Mouse (Mus musculus) cerebellum, adult 11-12 months (tissue): Measurements from ENCODE around the gene Pdik1l.

ENCODE experiments used
- DNase-seq: peaks from one replicate; pipeline ENCODE4 v3.0.0; 2022

The Pdik1l gene

DNA sequence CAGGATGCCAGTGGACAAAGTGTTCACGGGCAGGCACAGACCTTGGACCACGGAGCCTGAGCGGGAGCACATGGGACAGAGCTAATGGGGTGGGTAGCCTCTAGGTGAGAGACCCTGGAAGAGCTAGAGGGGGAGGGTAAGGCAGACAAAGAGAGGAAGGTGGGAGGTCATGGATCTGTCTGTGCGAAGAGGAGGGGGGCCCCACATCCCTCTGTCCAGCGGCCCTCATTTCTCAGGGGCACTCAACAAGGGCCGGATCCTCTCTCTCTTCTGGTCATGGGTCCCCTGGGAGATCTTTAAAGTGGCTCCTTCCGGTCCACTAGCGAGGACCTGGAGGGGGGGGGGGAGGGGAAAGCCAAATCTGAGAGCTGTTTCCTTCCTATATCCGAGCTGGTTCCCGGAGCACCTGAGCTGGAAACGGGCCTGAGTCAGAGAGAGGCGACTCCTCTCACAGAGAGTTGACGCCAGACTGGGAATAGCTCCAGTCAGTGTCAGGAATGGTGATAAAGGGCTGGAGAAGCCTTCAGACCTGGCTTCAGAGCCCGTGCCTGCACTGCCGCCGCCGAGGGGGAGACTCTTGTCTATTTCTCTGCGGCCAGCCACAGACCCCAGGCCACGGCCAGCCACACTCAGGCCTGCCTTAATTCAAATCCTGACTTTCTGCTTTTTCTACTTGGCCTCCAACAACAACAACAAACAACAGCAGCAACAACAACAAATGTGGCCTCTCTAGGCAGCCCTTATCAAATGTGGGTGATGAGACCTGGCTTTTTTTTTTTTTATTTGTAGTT is 31.1 kb downstream of the Pdik1l start:
- DNase-seq: no peak

DNA sequence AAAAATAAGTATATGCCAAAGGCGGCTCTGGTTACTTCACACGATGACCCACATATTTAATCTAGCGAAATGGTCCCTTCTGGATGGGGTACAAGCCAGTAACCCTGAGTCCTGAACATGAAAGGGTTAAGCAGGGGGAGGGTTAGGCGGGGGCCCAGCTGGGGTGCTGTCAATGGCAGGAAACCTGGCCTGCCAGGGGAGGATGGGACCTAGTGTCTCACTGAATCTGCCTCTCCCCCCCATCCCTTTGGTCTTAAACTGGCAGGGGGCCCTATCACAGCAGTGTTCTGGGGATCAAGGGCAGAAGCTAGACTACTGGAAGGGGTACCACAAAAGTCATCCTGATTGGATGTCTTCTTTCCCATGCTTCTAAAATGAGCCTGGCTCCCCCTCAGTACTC is 31.8 kb downstream of the Pdik1l start:
- DNase-seq: no peak

DNA sequence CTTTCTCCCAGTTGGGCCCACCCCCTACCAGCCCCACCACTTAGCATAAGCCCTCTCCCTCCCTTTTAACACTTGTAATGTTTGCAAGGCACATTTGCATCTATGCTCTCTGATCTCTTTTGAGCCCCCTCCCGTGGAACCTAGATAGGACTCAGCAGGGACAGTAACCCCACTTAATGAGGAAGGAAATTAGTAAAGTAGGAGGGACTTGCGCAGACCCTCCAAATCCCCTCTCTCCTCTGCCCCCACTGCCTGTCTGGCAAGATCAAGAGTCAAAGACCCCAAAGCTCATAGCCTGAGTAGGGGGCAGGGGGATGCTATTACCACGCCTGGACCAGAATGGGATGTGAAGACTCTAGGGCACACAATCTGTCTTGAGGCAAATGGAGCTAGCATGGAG is 32.9 kb downstream of the Pdik1l start:
- DNase-seq: no peak

DNA sequence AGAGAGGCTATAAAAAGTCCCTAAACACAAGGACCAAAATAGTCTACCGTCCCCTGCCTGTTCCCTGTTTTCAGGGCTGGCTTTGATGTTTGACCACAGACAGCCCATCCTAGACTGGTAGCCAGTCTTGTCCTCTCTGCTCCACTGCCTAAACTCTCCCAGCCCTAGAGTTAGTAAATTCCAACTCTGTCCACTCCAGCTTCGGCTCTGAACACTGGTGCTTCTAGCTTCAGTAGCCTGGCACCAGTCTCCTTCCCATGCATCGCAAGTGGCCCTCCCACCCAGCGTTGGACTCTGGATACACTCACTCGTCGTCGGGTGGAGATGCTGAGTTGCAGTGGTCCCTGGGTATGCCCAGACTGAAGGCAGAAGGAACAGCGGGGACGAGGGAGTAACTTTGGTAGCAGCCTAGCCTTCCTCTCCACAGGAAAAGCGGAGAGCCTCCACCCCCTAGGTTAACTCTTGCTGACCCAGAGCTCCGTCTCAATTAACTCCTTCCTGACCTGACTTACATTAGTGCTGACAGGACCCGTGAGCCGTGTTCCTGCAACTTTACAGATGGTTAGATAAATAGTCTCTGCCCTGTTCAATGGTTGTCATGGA is 33.9 kb downstream of the Pdik1l start, which contains the start of gene Grrp1:
TSS of gene Grrp1 (minus strand) at position 385 of the 603 bp plus-strand sequence.
- DNase-seq: no peak

DNA sequence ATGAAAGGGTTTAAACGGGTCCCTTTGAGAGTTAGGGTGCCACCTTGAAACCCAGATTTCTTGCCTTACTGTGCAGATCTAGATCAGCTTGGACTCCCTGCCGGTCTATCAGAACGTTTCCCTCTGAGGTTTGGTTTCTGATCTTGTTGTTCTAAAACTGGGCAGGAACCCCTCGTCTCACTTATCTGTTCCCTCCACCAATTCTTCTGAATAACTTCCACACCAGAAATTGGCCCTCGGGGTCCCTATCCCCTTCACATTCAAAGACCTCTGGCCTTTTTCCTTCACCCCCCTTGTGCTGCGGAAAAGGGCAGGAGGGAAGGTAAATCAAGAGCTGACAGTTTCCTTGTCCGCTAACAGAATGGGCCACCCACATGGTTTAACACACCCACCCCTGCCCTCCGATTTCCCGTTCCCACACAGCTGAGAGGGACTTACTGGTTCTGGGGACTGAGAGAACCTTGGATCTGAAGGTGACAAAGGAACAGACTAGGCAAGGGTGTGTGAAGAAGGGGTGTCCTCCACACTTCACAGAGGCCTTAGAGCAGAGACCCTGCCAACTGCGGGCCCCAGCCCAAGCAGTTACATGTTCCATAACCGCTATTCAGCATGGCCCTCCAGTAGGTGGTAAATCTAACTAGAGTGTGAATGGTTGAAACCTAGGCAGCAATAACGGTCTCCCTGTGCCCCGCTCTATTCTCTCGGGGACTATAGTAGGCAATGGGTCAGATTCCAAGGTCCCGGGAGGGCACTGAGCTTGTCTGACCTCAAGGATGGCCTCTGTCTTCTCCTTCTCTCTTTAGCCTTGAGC is 34.6 kb downstream of the Pdik1l start:
- DNase-seq: no peak

DNA sequence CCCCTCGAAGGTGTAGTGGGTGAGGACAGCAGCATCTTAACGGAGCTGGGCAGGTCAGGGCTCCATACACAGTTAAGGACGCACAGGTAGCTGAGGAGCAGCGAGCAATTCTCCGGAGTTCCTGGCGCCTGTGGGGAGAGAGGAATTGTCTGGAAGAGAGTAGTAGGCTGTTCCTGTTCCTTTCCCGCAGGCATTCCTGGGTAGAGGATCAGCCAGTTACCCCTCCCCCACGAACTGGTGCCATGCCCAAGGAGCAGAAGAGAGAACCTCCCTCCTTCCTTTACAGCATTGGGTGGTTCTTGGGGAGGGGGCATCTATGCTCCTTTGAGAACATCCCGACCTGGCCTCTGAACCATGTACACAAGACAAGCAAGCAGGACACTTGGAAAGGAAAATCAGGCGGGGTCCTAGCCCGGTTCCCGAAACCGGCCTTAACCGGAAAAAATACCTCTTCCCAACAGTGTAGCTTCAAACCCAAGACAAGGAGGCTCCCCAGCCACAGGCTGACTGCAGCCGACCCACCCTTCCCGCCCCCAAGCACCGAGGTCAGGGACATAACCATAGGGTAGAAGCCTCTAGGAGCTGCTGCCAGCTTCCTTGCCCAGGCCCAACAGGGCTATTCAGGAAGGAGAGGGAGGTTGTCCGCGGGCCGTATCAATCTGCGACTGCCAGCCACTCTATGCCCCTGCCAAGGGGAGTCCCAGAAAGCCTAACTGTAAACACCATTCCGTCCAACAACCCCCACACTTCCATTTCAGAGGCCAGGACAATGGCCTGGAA is 35.4 kb downstream of the Pdik1l start:
- no peak for DNase-seq

DNA sequence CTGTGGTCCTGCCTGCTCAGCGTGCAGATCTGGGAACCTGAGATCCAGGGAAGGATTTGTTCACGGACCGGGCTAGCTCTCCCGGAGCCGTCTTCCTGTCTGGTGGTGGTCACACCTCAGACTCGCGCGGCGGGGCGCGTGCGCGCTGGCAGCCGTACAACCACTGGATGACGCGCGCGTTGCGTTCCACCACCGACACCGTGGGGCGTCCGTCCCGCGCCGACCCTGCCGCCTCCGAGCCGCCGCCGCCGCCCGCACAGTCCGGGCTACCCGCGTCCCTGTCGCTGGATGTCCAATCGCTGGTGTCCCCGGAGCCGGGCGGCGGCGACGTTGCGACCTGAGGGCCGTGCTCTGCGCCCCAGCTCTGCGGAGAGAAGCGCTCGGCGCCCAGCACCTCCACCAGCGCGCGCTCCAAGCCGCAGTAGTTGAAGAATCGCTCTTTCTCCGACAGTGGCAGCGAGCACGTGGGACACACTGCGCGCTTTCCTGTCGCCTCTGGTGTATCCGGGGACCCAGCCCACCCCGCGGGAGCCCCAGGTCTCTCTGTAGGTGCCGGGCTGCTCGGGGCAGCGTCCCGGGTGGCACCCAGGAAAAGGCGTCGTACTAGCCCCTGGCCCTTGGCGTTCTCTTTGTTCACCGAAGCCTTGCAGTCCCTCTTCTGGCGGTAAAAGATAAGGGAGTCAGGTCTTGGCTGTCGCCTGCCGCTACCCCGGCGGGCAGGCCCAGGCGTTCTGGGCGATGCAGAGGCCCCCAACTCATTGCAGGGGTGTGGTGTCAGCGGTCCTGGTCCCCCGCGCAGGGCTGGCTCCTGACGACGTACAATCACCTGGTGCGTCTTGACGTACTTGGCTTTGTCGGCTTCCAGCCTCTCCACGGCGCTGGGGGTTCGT is 36.2 kb downstream of the Pdik1l start:
- DNase-seq: no peak

DNA sequence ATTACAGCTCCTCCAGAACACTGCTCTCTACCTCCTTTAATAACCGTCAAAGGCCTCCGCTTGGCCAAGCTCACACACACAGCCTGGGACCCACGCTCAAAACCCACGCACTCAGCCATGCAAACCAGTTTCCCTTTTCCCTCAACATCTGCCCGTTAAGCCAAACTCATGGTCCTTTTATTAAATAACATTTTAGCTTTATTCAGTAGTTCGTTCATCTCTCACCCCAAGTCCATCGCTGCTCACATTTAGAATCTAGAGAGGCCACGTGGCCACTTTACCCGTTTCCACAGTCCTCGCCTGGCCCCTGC is 36.8 kb downstream of the Pdik1l start:
- DNase-seq: no peak

DNA sequence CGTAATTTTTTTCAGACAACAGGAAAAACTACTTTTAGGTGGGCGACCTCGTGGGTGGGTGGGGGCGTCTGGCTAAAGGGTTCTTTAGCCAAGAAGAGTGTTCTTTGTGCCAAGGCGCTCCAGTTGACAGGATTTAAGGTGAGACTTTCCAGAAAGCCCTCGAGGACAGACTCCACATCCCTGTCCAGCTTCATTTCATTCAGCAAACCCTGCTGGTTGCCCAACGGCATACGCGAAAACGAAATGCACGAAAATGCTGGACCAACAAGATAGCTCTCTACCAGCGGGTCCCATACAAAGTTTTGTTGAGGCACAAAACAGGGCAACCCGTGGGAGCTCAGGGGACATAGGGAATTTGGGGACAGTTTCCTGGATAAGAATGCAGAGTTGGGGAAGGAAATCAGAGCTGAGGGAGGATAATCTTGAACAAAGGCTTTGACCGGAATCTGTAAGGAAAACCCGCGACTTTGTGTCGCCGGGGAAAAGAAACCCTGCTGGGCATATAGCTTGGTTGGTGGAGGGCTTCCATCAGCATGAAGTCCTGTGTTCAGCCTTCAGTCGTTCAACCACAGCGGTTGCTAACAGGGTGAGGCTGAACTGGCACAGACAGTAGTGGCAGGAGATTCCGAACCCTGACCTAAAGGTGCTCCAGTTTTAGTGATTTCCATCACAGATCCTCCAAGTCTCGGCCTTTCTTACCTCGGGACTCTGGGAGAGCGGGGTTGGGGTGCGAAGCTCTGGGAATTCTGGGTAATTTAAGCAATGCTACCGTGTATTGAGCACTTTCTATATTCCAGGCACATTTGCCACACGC is 37.4 kb downstream of the Pdik1l start:
- DNase-seq: no peak

DNA sequence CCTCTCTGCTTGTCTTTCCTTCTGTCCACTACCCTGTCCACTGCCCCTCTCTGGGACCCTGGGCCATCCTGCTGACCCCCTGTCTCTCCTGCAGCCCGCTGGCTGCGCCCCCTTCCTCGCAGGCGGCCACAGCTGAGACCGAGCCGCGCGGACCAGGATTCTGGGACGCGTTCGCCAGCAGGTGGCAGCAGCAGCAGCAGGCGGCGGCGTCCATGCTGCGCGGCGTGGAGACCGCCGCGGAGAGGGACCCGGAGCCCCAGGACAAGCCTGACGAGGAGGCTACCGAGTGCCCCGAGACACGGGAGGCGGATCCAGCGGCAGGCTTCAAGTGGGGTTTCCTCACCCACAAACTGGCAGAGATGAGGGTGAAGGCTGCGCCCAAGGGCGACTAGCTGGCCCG is 38.0 kb downstream of the Pdik1l start:
- DNase-seq: no peak

DNA sequence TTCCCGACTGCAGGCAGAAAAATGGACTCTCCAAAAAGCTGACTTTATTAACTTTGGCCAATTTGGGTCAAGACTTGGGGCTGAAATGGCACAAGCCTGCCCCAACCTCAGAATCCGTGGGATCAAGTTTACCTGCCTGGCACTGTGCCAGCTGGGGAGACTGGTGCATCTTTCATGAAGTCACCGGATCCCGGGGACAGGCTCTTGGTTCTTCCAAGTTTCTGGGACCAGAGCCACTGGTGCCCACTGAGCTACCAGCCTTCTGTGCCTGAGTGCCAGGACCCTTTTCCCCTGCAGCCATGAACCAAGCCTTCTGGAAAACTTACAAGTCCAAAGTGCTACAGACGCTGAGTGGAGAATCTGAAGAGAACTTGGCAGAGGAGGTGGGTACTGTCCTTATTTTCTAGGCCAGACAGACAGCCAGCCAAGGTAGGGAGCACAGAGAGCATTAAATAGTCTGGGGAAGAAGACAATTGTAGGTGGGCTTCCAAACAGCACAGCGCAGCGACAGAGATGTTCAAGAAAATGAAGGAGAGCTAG is 40.9 kb downstream of the Pdik1l start, which contains the start of gene Gm30191:
TSS of gene Gm30191 (plus strand) at position 217 of the 540 bp plus-strand sequence.
- DNase-seq: no peak

DNA sequence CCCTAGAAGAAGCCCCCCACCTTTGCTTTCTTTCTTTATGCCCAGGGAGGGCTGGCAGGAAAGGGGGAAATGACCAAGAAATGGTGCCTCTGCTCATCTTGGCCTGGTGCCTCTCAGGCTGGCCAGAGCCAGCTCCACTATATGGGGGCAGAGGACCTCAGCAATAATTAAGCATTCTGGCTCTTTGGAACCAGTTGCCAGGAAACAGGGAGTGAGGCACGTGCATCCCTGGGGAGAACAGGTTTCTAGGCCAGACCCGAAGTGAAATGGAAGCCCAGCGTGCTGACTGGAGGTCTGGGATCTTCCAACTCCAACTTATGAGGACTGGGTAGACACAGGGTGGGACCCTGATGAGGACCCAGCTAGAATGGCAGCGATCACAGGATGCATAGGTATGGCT is 41.4 kb downstream of the Pdik1l start:
- DNase-seq: no peak

DNA sequence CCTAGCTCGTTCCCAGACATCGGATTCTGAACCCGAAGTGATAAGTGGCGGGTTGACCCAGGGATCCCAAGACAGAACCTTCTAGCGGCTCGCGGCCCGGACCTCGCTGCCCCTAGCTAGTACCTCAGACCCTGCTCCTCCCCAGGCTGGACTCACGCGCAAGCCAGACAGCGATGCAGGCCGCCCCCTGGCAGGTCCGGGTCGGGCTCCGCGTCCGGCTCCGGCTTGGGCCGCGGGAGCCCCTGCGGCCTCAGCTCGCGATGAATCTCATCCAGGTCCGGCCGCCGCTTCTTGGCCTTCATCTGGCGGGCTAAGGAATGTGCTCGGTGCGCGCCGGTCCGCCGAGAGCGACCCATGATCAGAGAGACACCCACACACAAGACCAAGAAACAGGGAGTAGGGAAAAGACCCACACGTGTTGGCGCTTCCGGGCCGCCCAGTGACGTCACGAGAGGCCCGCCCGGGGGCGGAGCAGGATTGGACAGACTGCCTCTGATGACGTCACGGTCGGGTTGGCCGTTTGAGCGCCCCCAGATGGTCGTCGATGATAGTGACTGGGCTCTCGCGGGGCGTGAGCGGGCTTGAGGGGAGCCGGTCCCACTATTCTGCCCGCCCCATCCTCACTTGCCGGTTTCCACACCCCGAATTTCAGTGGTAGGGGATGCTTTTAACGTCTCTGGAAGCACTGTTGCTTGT is 42.4 kb downstream of the Pdik1l start, which contains the start of gene Zfp593:
TSS of gene Zfp593 (minus strand) at position 445 of the 696 bp plus-strand sequence.
- peak; percentile 91 for DNase-seq

DNA sequence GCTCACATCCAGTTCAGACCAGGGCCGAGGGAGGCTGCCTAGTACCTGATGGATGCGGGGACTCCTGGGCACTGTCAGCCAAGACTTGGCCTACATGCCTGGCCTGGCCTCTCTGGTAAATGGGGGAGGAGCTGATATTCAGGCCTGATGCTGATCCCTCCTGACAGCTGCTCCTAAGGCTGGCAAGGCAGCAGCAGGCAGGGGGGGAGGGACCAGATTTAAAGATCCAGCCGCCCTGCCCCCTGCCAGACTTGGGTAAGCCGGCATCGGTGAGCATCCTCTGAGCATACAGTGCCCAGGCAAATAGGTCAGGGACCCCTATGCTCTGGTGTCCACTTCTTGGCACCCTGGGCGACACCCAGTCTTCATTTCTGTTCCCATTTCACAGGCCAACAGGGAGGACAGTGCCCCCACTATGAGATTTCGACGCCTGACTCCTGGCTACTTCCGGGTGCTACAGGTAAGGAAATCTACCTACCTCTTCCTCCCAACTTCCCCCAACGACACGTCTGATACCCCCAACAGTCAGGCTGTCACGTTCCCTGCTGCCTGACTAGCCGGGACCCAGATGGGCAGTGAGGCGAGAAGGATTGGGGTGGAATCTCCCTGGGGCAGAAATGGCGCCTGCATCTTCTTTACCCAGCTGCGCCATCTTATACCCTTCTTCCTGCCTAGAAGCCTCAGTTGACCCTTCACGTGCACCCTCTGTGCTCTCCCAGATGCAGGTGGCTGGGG is 44.0 kb downstream of the Pdik1l start, which contains the start of gene E130218I03Rik:
TSS of gene E130218I03Rik (plus strand) at position 147 of the 735 bp plus-strand sequence.
- no peak for DNase-seq

DNA sequence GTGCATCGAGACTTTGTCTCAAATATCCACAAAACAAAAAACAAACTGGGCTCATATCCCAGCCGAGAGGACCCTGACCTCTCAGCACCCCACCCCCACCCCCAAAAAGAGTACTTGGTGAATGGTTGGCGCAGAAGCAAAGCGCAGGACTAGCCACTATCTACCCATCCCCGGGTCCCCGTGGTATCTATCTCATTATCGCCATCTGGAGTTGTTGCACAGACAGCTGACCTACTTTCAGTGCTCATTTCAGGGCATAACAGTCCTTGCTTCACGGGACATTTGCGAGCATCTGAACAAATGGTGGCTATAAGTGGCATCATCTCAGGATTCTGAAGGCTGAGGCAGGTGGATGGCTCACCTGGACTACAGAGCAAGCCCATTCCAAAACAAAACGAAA is 49.0 kb downstream of the Pdik1l start:
- no peak for DNase-seq

DNA sequence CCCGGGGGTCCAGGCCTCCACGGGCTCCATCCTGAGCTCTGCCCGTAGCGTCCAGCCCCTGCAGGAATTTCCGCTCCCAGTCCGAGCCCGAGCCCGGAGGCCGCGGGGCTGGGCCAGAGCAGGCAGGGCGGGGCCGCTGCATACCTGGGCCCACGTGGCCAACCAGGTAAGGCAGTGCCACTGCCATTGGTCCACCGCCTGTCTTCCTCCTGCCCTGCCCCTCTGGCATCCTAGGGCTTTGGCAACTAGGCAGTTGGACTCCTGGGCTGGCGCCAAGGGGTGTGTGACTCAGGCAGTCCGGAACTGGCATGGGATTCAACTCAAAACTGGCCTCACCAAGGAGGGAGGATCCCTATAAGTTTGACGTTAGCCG is 49.4 kb downstream of the Pdik1l start, which contains the start of gene Cnksr1:
TSS of gene Cnksr1 (minus strand) at position 121 of the 373 bp plus-strand sequence.
- DNase-seq: peak; percentile 73

DNA sequence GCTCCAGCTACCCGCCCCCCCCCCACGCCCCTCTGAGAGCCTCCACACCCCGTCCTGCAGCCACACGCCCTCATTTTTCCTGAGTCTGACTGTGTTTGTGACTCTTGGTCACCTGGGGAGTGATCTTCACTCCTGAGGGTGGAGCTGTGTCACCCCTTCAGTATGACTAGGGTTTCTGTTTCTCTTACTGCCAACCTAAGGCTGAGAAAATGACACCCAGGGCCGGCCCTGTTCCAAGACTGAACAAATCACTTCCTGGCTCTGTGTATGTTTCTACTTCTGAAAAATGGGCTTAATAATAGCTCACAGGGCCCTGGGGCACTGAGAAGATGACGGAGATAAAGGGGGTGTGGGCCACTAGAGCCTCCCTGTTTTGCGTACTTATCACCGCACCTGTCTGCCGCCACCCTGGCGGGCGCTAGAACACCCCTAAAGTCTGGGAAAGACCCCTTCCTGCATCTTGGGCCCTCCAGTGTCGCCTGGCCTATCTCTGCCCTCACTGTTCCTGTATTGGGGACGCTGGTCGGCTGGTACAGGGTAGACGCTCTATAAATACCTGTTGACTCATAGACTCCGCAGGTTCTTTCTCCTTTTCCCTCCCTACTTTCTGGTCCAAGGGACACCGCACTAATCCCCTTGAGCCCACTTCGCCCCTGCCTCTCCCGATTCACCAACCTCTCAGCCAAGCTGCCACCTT is 50.0 kb downstream of the Pdik1l start:
- DNase-seq: no peak

DNA sequence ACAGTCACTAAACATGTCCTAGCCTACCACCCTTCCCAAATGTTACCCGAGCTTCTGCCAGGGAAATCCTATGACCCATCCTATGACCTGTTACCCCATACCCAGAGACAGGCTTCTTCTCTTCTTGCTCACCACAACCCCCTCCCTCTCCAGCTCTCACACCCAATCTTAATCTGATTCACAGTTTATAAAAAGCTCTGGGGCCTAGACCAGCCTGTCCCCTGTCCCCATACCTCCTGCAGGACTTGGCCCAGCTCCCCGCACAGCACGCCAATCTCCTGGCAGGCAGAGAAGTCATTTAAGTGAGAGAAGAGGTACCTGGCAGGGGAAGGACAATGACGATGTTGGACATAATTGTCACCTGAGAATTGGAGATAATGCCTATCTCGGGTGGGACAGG is 52.8 kb downstream of the Pdik1l start:
- DNase-seq: no peak
